Mouse (Mus musculus) heart, postnatal 10 days (tissue): ENCODE results near the gene Tars. TPM values are rescaled to one million over a fixed set of nuclear protein-coding genes. Genes with fewer than 3 reads are reported as not detected.

Experiments
- DNase-seq, 2 experiments: peaks; one replicate each; pipeline ENCODE4 v3.0.0; 2021
- intact Hi-C: fragments of 180-260 bp; cut with DNase I; formaldehyde crosslinking; loops from one replicate; pipeline ENCODE4 v1.15.1; 2025
- total RNA-seq, 2 experiments: library from RNA; stranded (reverse); gene quantifications; 2 replicates each; pipeline ENCODE4 v1.2.3; 2021

The Tars gene
- total RNA-seq, 2 experiments from 2014 or later, result 24.4 to 25.2 TPM

DNA sequence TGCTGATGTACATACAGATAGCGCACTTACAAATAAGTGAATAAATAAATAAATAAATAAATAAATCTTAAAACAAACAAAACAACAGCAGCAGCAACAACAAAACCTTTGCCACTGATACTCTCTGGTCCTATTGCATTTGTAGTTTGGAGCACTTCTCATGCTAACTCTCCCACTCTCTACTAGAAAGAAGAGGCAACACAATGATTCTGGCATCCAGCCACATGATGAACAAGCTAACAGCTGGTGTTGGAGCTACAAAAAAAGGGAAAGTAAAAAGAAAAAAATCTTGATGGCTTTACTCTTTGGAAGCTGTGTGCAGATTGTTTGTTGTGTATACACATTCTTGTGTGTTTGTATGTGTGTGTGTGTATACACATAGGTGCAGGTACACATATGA is 34.7 kb downstream of the Tars start:
- intact Hi-C loops, result no loop called here
- peak; percentile 21 to 41 for DNase-seq

DNA sequence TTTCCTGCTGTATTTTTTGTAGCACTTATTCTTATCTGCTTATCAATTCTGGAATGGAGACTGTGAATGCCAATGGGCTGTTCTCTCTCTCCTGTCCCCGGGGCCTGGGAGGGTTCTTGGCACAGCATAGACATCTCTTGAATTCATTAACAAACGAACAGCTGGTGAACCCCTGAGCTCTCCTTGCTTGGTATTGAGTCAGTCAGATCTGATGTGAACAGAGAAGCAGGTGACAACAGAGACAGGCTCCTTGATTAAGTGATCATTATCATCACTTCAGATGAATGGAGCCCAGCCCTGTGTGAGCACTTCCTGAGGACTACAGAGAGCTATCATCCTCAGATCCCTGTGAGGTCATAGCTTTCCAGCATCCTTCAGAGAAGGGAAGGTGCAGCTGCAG is 35.4 kb downstream of the Tars start:
- intact Hi-C loops, result no loop called here
- no peak for DNase-seq

- no peak for DNase-seq
- intact Hi-C loops, result no loop called here
Observed at GRCm38 (mm10) chr15:11361824-11362223, 37.6 kb downstream of the Tars start.

GRCm38 (mm10) chr15:11360888-11361287 is 38.6 kb downstream of the Tars start:
- intact Hi-C loops, result no loop called here
- DNase-seq, result no peak

DNA sequence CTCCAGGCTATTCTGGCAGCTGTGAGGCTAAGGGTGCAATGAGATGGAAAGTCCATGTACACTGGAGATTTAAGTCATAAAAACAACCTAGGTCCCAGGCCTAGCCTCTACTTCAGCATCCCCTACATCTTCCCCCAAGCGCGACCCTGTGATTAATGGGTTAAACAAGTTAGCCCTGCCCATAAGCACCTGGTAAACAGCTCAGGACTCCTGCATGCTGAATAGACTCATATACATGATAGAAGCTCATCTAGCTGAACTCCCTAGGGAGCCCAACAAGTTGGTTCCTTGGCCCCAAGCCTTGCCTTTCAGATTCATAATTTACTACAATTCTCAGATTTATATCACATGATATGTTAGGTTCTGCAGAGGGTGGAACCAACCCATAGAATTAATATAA is 42.0 kb downstream of the Tars start:
- intact Hi-C loops, result no loop called here
- DNase-seq, result no peak

GRCm38 (mm10) chr15:11355865-11356264 is 43.6 kb downstream of the Tars start:
- intact Hi-C loops, result no loop called here
- DNase-seq, result peak; percentile 5 to 6

DNA sequence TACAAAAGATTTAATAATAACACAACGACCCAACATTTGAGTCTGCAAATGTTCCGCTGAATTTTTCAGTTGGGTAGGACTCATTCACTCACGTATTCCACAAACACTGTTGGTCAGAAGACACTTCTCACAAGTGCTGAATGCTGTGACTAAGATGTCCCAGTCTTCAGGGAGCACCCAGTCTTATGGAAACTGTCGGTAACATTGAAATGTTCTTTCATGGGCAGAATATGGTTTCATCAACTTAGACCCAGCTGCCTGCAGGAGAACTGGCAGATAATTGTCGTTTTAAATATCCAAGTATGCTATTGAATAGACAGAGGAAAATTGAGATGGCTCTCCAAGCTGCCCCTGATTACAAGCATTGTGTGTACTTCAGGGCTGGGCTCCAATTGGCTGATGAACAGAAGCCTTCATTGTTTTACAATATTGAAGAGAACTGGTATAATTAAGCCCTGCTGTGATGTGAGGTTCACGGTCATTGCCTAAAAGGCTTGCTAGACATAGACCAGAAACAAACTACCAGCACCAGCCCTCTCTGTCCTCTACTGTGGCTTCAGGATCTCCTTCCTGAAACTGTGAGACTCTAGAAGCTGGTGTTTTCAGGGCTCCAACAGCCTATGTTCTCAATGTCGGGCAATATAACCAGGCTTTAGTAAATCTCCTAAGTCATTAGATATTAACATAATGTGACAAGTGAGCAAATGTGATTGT is 59.8 kb downstream of the Tars start:
- DNase-seq, result no peak
- intact Hi-C loops, result no loop called here
